Mouse (Mus musculus): ENCODE measurements around the gene Kif3a.

DNA sequence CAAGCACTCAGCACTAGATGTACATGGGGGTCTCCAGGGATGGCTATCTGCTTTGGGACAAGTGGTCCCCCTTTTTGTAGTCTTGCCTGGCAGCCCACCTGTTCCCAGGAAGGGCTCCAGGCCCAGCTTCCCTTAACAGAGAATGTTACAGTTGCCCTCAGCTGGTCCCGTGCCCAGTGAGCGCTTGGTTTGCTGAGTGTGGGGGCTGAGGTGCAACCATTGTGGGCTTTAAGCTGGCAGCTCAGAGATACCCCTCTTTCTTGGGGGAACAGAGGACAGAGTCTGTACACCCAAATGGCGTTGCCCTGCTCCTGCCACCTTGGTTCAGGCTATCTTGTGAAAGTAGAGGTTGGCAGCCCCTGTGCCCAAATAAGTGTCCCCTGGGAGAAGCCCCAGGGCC lies 26.8 kb upstream of the Kif3a start:
- TF ChIP-seq CTCF (IDR thresholded peaks at IDR 0.05; ENCODE audit: extremely low read depth, insufficient read length, insufficient replicate concordance, low read depth, low read length) (no peak), POLR2A (IDR thresholded peaks at IDR 0.05; ENCODE audit: low read depth, low read length) (no peak)
